Mouse (Mus musculus) hindbrain, embryonic 12.5 days (tissue): ENCODE measurements around the gene Ccdc167. TPM values are rescaled to one million over a fixed set of nuclear protein-coding genes. Genes with fewer than 3 reads are reported as not detected.

Source experiments
- ATAC-seq: fragments of 200-750 bp; cut with Nextera tagmentation; 2 replicates; pipeline ENCODE4 v1.8.0; 2017; ENCODE audit warnings: moderate TSS enrichment; ENCODE audit not compliant: low FRiP score
- H3K27ac ChIP-seq: fragments of 300-500 bp; sonication (generic); 2 replicates; pipeline ENCODE4 v1.5.1; 2016; ENCODE audit warnings: mild to moderate bottlenecking
- H3K27me3 ChIP-seq: fragments of 300-500 bp; sonication (generic); 2 replicates; pipeline ENCODE4 v1.6.1; 2016; ENCODE audit warnings: mild to moderate bottlenecking
- H3K36me3 ChIP-seq: fragments of 300-500 bp; sonication (generic); 2 replicates; pipeline ENCODE4 v1.6.1; 2016; ENCODE audit warnings: mild to moderate bottlenecking
- H3K4me1 ChIP-seq: fragments of 300-500 bp; sonication (generic); 2 replicates; pipeline ENCODE4 v1.6.1; 2016
- H3K4me2 ChIP-seq: fragments of 300-500 bp; sonication (generic); replicated peaks from 2 replicates; pipeline ENCODE4 v1.6.1; 2016; ENCODE audit warnings: mild to moderate bottlenecking
- H3K4me3 ChIP-seq: fragments of 300-500 bp; sonication (generic); 2 replicates; pipeline ENCODE4 v1.5.1; 2016; ENCODE audit warnings: mild to moderate bottlenecking
- H3K9ac ChIP-seq: fragments of 300-500 bp; sonication (generic); 2 replicates; pipeline ENCODE4 v1.6.1; 2016; ENCODE audit warnings: mild to moderate bottlenecking, moderate library complexity
- H3K9me3 ChIP-seq: fragments of 300-500 bp; sonication (generic); replicated peaks from 2 replicates; pipeline ENCODE4 v1.6.1; 2016; ENCODE audit warnings: mild to moderate bottlenecking
- WGBS: fragments of 180-500 bp; shearing (Covaris S2); methylation state at CpG from one replicate; pipeline ENCODE4 v1.1.7; 2016; 5-methylcytosine and 5-hydroxymethylcytosine counted together
- polyA plus RNA-seq: library from polyadenylated mRNA; unstranded; fragments of >200 nt; fragmentation: Nextera tagmentation; extraction: Ambion mirVana; gene quantifications from 2 replicates; pipeline ENCODE4 v1.2.1, GENCODE M21; 2016

Ccdc167 gene
- polyA plus RNA-seq, 1 experiment from 2014 or later, result 15.3 TPM

DNA sequence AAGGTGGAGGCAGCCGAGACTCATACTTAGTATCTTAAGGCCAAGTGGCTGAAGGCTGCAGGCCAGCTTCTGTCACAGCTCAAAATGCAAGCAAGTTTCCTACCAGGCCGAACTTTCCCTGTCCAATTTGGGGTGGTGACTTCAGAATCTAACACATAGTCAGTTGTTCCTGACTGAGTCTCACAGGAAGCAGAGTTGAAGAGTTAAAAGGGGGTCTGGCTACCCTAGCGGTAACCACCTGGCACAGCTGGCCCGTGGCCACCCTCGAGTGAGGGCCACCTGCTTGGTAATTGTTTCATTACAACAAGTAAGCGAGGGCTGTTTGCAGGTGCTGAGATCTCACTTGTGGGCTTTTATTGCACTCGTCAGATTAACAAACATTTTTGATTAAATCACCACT lies 4.3 kb downstream of the Ccdc167 start:
- no peak overlapping the region for H3K27ac ChIP-seq
- no peak overlapping the region for H3K9ac ChIP-seq
- no peaks in the 10 kb centered on the region for H3K36me3 ChIP-seq
- WGBS, result 81% methylated on average over 7 of the region's 7 CpGs
- no peak overlapping the region for H3K4me2 ChIP-seq
- no peak overlapping the region for H3K4me3 ChIP-seq
- no peaks in the 10 kb centered on the region for H3K27me3 ChIP-seq
- no peak for ATAC-seq
- peaks cover 65% of the 10 kb centered on the region for H3K4me1 ChIP-seq
- no peaks in the 10 kb centered on the region for H3K9me3 ChIP-seq

DNA sequence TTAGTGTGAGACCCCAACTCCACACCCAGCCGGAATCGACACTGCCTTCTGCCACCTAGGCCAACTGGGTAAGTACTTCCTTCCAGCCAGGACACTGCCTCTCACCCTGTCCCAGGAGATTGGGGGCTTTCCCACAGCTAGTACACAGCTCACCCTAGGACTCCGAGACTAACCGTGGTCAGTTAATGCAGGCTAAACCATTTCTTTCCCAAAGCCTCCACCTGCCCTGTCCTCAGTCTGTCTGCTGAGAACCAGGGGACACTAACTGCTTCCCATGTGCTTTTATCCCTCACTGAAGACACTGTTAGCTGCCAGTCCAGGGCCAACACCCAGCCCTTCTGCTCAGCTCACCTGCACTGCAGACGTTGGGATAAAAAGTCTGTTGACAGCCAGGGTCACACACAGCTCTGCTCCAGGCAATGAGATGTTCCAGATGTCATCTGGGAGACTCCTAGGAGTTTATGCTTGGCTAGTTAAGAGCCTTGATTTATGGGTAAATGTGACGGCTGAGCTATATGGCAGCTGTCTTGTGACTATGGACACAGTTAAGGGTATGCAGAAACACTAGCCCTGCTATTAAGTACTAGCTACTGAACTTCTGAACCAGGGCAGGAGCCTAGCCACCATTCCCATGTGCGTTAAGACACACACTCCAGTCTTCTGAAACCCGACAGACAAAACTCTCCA lies 5.0 kb downstream of the Ccdc167 start:
- no peak overlapping the region for H3K27ac ChIP-seq
- WGBS, result 76% methylated on average over 8 of the region's 8 CpGs

DNA sequence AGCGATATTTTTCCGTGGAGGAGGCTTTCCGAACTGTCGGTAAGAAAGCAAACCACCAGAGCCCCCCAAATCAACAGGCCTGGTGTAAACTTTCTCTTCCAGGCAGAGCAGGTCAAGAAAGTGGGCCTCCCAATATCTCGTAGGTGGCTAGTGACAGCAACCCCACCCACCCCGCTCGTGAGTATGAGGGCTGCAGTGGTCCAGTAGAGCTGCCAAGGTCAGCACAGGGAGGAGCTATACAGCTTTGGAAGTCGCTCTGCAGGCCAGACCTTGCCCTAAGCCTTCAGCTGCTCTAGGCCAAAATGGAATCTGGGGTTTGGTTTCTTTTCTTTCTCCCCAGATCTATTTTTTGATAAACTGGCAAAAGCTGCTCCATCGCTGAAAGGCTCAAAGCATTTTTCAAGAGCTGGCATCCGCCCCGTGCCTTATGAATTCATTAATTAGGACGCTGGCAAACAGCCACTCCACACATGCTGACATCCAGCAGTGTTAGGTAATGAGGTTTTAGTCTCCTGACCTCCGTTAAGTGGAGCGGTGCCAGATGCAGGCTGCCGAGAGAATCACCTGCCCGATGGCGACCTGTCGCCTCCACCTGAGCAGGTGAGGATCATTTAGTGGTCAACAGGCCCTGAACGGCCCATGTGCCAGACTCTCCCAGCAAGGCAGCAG lies 5.6 kb downstream of the Ccdc167 start:
- Histone ChIP-seq H3K4me3 (no peak overlapping the region), H3K4me1 (peaks cover 71% of the 10 kb centered on the region), H3K9me3 (no peaks in the 10 kb centered on the region), H3K4me2 (no peak overlapping the region), H3K27ac (peak overlapping the region; percentile 26; the same call in 1 of the 2 replicates), H3K9ac (0 out of 2 replicates have a peak overlapping the region, but pooled peaks have one; percentile 10), H3K27me3 (no peaks in the 10 kb centered on the region), H3K36me3 (no peaks in the 10 kb centered on the region)
- 75% methylated on average over 19 of the region's 19 CpGs for WGBS
- ATAC-seq, result no peak

More for the DNA sequence above, 5.0 kb downstream of the Ccdc167 start:
- Histone ChIP-seq H3K4me1 (peaks cover 69% of the 10 kb centered on the region), H3K4me2 (no peak overlapping the region), H3K9ac (no peak overlapping the region), H3K4me3 (no peak overlapping the region), H3K27me3 (no peaks in the 10 kb centered on the region), H3K9me3 (no peaks in the 10 kb centered on the region), H3K36me3 (no peaks in the 10 kb centered on the region)
- no peak for ATAC-seq

DNA sequence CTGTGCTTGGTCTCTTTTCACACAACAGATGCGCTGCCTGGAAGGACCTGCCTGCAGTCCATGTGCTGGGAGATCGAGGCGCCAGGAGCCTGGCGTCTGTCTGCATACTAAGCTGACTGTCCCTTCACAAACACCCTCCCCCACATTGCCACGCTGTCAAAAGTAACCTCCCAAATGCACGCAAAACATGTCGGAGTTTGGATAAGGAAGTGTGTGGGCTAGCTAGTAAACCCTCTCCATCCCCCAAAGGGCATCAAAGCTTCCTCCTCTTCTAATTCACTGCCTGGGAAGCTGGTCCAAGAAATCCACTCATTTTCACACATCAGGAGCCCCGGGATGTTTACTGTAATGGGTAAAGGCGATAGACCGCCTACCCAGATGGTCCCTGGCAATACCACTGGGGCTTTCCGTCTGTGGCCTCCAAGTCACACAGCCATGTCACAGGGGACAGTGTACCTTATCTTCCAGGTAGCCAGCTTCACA lies 6.2 kb downstream of the Ccdc167 start:
- no peaks in the 10 kb centered on the region for H3K9me3 ChIP-seq
- H3K4me3 ChIP-seq, result no peak overlapping the region
- 0 out of 2 replicates have a peak overlapping the region, but pooled peaks have one; percentile 10 for H3K9ac ChIP-seq
- peak overlapping the region; percentile 26; the same call in 1 of the 2 replicates for H3K27ac ChIP-seq
- 63% methylated on average over 11 of the region's 11 CpGs for WGBS
- ATAC-seq, result no peak
- H3K27me3 ChIP-seq, result no peaks in the 10 kb centered on the region
- H3K4me2 ChIP-seq, result no peak overlapping the region
- H3K4me1 ChIP-seq, result peaks cover 69% of the 10 kb centered on the region
- no peaks in the 10 kb centered on the region for H3K36me3 ChIP-seq

DNA sequence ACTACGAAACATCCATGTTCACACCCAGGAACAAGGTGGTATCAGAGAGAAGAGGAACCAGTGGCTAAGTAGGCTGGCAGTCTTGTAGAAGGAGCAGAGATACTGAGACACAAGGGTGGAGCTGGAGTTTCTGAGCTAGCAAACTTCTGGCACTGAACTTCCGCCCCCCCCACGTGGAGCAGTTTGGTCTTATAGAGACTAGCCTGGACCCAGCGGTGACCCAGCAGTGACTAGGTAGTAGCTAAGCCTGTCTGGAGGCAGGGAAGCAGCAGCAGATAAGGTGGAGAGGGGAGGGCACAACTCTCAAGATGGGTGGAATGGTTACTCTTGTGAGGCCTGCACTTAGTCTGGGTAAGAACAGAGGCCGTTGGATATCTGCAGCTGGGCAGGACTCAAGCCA lies 8.1 kb downstream of the Ccdc167 start:
- Histone ChIP-seq H3K4me1 (peaks cover 69% of the 10 kb centered on the region), H3K36me3 (peaks cover 9% of the 10 kb centered on the region), H3K9ac (peak overlapping the region; percentile 29; the same call in 1 of the 2 replicates), H3K27me3 (no peaks in the 10 kb centered on the region), H3K27ac (no peak overlapping the region), H3K4me3 (no peak overlapping the region), H3K9me3 (no peaks in the 10 kb centered on the region), H3K4me2 (no peak overlapping the region)
- WGBS, result 74% methylated on average over 5 of the region's 5 CpGs
- ATAC-seq, result no peak

DNA sequence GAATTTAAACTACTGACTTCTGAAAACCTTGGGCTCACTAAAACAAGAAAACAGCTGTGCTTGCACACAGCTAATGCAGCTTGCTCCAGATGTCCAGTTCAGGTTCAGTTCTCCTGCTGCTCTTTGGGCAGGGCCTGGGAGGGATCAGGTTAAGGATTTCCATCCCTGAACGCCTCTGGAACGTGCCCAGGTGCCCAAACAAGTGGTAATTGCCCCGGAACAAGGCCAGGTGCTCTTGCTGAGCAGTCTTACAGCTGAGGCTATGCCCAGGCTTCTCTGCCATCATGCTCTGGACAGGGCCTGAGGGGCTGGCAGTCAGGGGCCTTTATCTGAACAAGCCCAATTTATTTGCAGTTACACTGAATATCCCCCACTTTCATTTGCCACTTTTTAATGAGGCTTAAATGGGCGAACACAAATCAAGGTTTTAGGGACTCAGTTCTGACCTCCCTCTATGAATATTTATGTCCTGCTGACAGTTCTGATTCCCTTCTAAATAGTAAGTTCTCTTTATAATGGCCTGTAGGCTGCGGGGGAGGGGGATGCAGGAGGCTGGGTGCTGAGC lies 9.8 kb downstream of the Ccdc167 start:
- H3K9me3 ChIP-seq, result no peaks in the 10 kb centered on the region
- no peak overlapping the region for H3K4me2 ChIP-seq
- H3K9ac ChIP-seq, result peak overlapping the region; percentile 14; the same call in 1 of the 2 replicates
- H3K27me3 ChIP-seq, result no peaks in the 10 kb centered on the region
- H3K4me1 ChIP-seq, result peaks cover 69% of the 10 kb centered on the region
- no peak for ATAC-seq
- peak overlapping the region; percentile 26; the same call in 1 of the 2 replicates for H3K27ac ChIP-seq
- no peak overlapping the region for H3K4me3 ChIP-seq
- WGBS, result 47% methylated on average over 5 of the region's 5 CpGs
- H3K36me3 ChIP-seq, result peaks cover 25% of the 10 kb centered on the region

DNA sequence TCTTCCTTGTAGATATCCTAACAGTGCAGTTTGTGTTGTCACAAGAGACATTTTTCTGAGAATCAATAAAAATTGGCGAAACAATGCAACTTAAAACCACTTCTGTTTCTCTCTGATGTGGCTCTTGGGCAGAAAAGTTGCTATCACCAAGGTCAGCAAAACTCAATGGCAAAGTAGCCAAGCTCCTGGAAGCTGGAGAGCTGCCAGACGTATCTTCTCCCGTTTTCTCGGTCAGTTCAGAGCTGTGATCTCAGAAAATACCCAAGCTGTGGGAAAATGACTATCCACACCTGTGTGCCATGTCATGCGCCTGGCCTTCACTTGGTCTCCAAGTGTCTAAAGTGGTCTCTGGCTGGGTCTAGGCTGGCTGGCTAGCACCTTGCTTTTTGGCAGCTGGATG lies 11.0 kb downstream of the Ccdc167 start:
- Histone ChIP-seq H3K36me3 (peaks cover 37% of the 10 kb centered on the region), H3K27me3 (no peaks in the 10 kb centered on the region), H3K4me1 (peaks cover 57% of the 10 kb centered on the region), H3K9ac (no peak overlapping the region; the same call in 1 of the 2 replicates), H3K4me3 (no peak overlapping the region), H3K4me2 (no peak overlapping the region), H3K9me3 (no peaks in the 10 kb centered on the region), H3K27ac (no peak overlapping the region)
- ATAC-seq, result no peak
- WGBS, result 86% methylated on average over 5 of the region's 5 CpGs

DNA sequence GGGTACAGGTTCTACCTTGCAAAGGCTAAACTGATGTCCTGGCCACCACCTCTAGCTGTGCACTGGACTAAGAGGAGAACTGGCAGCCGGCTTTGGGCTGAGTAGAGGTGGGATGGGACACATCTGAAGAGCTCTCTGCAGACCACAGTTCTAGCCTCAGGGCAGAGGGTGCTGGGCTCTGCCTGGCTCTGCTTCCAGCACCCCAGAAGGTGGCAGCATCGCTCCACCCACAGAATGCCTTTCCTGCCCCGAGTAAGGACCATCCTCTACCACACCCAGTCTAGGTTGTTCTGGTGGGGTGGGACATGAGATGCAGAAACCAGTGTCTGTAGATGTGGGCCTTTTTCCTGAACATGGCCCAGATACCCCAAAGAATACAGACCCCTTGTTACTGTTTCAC lies 12.1 kb downstream of the Ccdc167 start:
- no peak overlapping the region for H3K9ac ChIP-seq
- WGBS, result 18% methylated on average over 3 of the region's 3 CpGs
- H3K4me1 ChIP-seq, result peaks cover 46% of the 10 kb centered on the region
- H3K36me3 ChIP-seq, result peaks cover 48% of the 10 kb centered on the region
- H3K27me3 ChIP-seq, result no peaks in the 10 kb centered on the region
- H3K4me2 ChIP-seq, result no peak overlapping the region
- H3K4me3 ChIP-seq, result no peak overlapping the region
- no peaks in the 10 kb centered on the region for H3K9me3 ChIP-seq
- ATAC-seq, result peak; percentile 76
- no peak overlapping the region for H3K27ac ChIP-seq

DNA sequence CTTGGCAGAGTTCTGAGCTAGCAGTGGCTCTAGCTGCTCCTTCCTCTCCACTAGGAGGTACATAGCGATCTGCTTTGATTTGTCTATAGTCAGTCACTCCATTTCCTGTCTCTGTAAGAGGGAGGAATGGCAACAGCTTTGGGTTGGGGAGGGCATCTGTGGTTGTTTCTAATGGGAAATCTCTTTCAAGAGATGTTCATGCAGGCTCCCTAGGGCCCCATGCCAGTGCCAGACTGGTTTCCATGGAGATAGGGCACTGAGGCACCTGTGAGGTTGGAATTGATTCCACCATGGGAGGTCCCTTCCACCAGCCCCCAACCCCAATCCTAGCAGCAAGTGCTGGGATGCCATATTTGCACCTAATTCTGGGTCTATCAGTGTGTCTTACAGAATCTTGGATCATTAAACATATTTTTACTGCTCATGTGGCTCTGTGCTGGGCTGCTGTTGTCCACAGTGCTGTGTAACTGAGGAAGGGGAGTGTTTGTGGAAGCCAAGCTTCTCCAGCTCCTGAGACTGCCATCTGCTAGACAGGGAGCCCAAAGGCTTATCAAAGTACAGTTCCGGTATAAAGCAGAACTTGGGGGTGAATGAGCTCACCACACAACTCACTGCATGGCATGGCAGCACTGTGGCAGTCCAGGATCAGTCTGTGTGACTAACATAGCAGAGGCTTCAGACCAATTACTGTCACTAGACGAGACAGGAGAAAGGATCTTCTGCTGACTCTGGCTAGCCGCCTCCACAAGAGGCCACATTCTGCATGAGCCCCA lies 13.7 kb downstream of the Ccdc167 start:
- no peak for ATAC-seq
- peaks cover 29% of the 10 kb centered on the region for H3K4me1 ChIP-seq
- no peak overlapping the region for H3K27ac ChIP-seq
- peaks cover 64% of the 10 kb centered on the region for H3K36me3 ChIP-seq
- H3K9ac ChIP-seq, result no peak overlapping the region
- H3K4me3 ChIP-seq, result no peak overlapping the region
- WGBS, result 80% methylated on average over 4 of the region's 4 CpGs
- no peak overlapping the region for H3K4me2 ChIP-seq
- no peaks in the 10 kb centered on the region for H3K9me3 ChIP-seq
- no peaks in the 10 kb centered on the region for H3K27me3 ChIP-seq

DNA sequence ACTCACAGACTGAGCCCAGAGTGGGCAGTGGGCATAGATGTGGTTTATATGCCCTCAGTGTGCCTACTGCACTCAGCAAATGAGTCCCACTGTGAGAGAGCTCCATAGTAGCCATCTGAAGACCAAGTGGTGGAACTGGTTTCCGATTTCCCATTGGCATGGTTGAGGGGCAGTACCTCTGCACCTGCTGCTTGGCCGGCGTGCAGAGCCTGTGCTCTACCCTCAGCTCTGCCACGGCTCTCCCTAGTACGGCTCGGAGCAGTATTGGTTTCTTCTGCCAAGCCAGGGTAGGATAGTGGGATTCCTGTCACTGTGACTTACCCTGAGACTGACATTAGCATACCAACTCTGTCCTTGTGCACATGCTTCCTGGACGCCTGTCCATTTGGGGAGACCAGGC lies 16.3 kb downstream of the Ccdc167 start:
- no peaks in the 10 kb centered on the region for H3K9me3 ChIP-seq
- H3K36me3 ChIP-seq, result peaks cover 87% of the 10 kb centered on the region
- no peak overlapping the region for H3K9ac ChIP-seq
- H3K4me1 ChIP-seq, result peaks cover 8% of the 10 kb centered on the region
- H3K4me2 ChIP-seq, result no peak overlapping the region
- no peaks in the 10 kb centered on the region for H3K27me3 ChIP-seq
- H3K27ac ChIP-seq, result no peak overlapping the region
- H3K4me3 ChIP-seq, result no peak overlapping the region
- no peak for ATAC-seq
- 90% methylated on average over 7 of the region's 7 CpGs for WGBS

DNA sequence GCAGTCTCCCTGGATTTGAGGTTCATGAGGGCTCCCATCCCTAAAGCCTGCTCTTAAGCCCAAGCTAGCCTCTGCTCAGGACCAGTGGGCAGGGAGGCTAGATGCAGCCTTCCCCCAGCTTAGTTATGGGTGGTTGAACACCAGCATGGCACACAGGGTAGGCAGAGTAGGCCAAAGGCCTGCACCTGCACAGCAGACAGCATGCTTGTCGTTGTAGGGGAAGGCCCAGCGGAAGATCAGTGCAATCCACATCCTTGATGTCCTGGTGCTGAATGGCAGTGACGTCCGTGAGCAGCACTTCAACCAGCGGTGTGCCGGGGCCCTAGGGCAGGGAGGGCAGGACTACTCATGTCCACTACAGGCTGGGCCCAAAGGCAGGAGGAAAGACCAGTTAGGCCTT lies 18.4 kb downstream of the Ccdc167 start:
- Histone ChIP-seq H3K9ac (no peak overlapping the region), H3K27me3 (no peaks in the 10 kb centered on the region), H3K4me1 (peaks cover 8% of the 10 kb centered on the region), H3K4me2 (no peak overlapping the region), H3K9me3 (no peaks in the 10 kb centered on the region), H3K27ac (no peak overlapping the region), H3K4me3 (no peak overlapping the region), H3K36me3 (peaks cover 96% of the 10 kb centered on the region)
- 89% methylated on average over 6 of the region's 6 CpGs for WGBS
- no peak for ATAC-seq

DNA sequence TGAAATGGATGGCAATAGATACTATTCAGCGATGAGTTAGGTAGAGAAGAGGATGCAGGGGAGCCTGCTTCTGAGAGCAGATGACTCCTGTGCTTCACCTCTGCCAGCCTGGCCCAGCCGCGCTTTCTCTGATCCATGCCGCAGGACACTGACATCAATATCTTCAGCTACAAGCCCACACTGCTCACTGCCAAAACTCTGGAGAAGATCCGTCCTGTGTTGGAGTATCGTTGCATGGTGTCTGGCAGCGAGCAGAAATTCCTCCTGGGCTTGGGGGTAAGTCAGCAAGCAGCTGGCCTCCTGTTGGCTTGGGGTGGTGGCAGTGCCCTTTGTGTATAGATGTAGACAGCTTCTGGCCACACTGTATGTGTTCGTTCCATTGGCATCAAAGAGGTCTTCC lies 19.9 kb downstream of the Ccdc167 start:
- no peaks in the 10 kb centered on the region for H3K4me1 ChIP-seq
- peaks cover 82% of the 10 kb centered on the region for H3K36me3 ChIP-seq
- no peaks in the 10 kb centered on the region for H3K27me3 ChIP-seq
- no peaks in the 10 kb centered on the region for H3K9me3 ChIP-seq
- H3K4me3 ChIP-seq, result no peak overlapping the region
- WGBS, result 98% methylated on average over 8 of the region's 8 CpGs
- no peak overlapping the region for H3K4me2 ChIP-seq
- no peak overlapping the region for H3K9ac ChIP-seq
- no peak for ATAC-seq
- H3K27ac ChIP-seq, result no peak overlapping the region
